Mouse (Mus musculus): ENCODE data around the gene Atp1b1. TPM values are rescaled to one million over a fixed set of nuclear protein-coding genes. Genes with fewer than 3 reads are reported as not detected.

Atp1b1 gene
- polyA plus RNA-seq (2014; fragmentation: Illumina TruSeq; extraction: RNeasy Lipid Tissue Mini Kit (QIAGEN cat#74804); ENCODE audit: low read depth, low replicate concordance): 64.5 TPM

GRCm38 (mm10) chr1:164458245-164458613, at the start of gene Atp1b1:
Gene Atp1b1, minus strand, starts transcription at chr1:164458355.

Other genes with a start within 250 kb of the Atp1b1 start
- 158 TPM for gene Slc19a2, start 209.3 kb downstream of the Atp1b1 start, polyA plus RNA-seq (2014; fragmentation: Illumina TruSeq; extraction: RNeasy Lipid Tissue Mini Kit (QIAGEN cat#74804); ENCODE audit: low read depth, low replicate concordance)
- gene Ccdc181, start 182.8 kb downstream of the Atp1b1 start, polyA plus RNA-seq (2014; fragmentation: Illumina TruSeq; extraction: RNeasy Lipid Tissue Mini Kit (QIAGEN cat#74804); ENCODE audit: low read depth, low replicate concordance): 10.3 TPM
- 10.6 TPM for gene Nme7, start 154.2 kb downstream of the Atp1b1 start, polyA plus RNA-seq (2014; fragmentation: Illumina TruSeq; extraction: RNeasy Lipid Tissue Mini Kit (QIAGEN cat#74804); ENCODE audit: low read depth, low replicate concordance)
- 15.4 TPM for gene Blzf1, start 150.9 kb downstream of the Atp1b1 start, polyA plus RNA-seq (2014; fragmentation: Illumina TruSeq; extraction: RNeasy Lipid Tissue Mini Kit (QIAGEN cat#74804); ENCODE audit: low read depth, low replicate concordance)

Measured in liver, adult 10 weeks (tissue).